Mouse (Mus musculus): Measurements from ENCODE around the gene Nes. TPM values are rescaled to one million over a fixed set of nuclear protein-coding genes. Genes with fewer than 3 reads are reported as not detected.

Nes gene
- polyA plus RNA-seq, 1 experiment from 2014 or later = 9.2 TPM

DNA sequence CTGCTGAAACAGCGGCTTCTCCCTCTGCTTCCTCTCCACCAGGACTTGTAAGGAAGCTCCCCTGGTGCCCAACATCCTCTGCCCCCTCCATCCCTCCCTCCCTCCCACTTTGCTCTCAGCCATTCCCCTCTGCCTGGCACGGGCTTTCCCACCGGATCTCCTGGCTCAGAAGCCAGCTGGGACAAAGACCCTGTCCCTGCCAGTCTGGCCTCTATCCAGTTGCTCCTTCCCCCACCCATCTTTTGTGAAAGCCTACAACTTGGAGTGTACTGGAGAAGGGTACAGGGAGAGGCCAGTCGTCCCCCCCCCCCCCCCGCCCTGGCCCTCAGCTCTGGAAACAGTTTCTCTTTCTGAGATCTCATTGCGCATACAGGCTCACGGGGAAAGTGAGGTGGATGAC, 27.9 kb downstream of the Nes start:
- ATAC-seq = no peak

DNA sequence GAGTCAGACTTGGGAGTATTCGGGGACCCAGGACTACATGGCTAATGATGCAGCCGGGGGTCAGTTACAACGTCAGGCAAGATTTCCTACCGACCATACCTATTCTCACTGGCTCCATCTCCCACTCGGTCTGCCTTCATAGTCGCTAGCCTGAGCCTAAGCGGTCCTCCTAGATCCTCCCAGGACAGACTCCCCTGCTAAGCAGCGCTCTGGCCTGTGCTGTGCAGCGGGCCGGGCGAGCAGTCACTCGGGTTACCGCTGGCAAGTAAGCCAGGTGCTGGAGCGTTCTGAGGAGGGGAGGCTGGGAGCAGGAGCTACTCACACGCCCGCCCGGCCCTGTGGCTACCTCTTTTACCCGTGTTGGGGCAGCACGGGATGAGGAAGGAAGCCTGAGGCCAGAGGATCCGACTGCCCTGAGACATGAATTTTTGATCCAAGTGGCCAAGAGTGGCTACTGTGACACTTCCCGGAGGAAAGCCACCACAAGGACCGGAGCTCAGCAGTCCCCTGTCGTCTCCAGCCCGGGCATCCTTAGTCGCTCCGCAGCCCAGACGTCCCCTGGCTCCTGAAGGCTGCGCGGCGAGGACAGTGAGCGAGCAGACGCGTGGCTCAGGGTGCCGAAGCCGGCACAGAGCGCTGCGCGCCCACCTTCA, 28.5 kb downstream of the Nes start:
- Histone ChIP-seq H3K36me3 (ENCODE audit: control insufficient read depth, insufficient read depth) (no peaks in the 10 kb centered on the region), H3K9ac (ENCODE audit: low read depth, low read length) (no peak overlapping the region), H3K27me3 (replicated peaks; ENCODE audit: control insufficient read depth, insufficient read depth, low read length) (peaks cover 82% of the 10 kb centered on the region), H3K4me3 (ENCODE audit: low read depth, low read length) (peak overlapping the region; percentile 20; the same call in 1 of the 2 replicates), H3K4me1 (replicated peaks; ENCODE audit: control insufficient read depth, insufficient read depth, low read length) (peaks cover 4% of the 10 kb centered on the region; the same call in 1 of the 2 replicates), H3K9me3 (ENCODE audit: control insufficient read depth) (no peaks in the 10 kb centered on the region), H3K27ac (ENCODE audit: low read depth, low read length) (no peak overlapping the region), H3K4me2 (replicated peaks; ENCODE audit: low read depth) (peak overlapping the region; percentile 57)
- ATAC-seq = no peak
- no peak for TF ChIP-seq CTCF (IDR thresholded peaks at IDR 0.05; ENCODE audit: low read depth)
- WGBS = 3% methylated on average over 38 of the region's 38 CpGs

More for the DNA sequence above, 27.9 kb downstream of the Nes start:
- no peaks in the 10 kb centered on the region for H3K9me3 ChIP-seq (ENCODE audit: control insufficient read depth)
- H3K4me2 ChIP-seq (replicated peaks; ENCODE audit: low read depth) = no peak overlapping the region
- TF ChIP-seq CTCF (IDR thresholded peaks at IDR 0.05; ENCODE audit: low read depth) = no peak
- H3K27me3 ChIP-seq (replicated peaks; ENCODE audit: control insufficient read depth, insufficient read depth, low read length) = peaks cover 89% of the 10 kb centered on the region
- H3K4me1 ChIP-seq (replicated peaks; ENCODE audit: control insufficient read depth, insufficient read depth, low read length) = peaks cover 4% of the 10 kb centered on the region; the same call in 1 of the 2 replicates
- no peak overlapping the region for H3K4me3 ChIP-seq (ENCODE audit: low read depth, low read length)
- H3K9ac ChIP-seq (ENCODE audit: low read depth, low read length) = no peak overlapping the region
- H3K27ac ChIP-seq (ENCODE audit: low read depth, low read length) = no peak overlapping the region
- WGBS = 8% methylated on average over 7 of the region's 7 CpGs
- H3K36me3 ChIP-seq (ENCODE audit: control insufficient read depth, insufficient read depth) = no peaks in the 10 kb centered on the region

DNA sequence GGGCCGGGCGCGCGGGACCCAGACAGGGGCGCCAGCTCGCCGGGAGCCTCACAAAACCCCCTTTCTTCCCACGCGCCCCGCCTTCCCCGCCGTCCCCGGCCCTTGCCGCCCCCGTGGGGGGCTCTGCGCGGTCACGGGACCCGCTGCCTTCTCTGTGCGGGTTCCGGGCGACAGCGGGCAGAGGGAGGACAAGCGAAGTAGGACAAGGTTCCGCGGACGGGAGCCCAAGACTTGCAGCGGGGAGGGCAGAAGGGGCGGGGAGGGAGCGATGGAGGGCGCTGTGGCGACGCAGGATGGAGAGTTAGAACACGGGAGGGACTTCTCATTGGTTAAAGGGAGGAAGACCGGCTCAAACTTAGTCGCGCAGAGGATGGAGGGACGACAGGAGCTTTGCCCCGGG, 29.3 kb downstream of the Nes start, which contains the start of gene Bcan:
Gene Bcan, minus strand, starts transcription at position 50 of the 400 bp plus-strand sequence.
- ATAC-seq = no peak
- H3K27me3 ChIP-seq (replicated peaks; ENCODE audit: control insufficient read depth, insufficient read depth, low read length) = peaks cover 75% of the 10 kb centered on the region
- 0% methylated on average over 35 of the region's 39 CpGs for WGBS
- H3K9me3 ChIP-seq (ENCODE audit: control insufficient read depth) = no peaks in the 10 kb centered on the region
- peak within 1 kb of the TSS; percentile 20 for H3K4me3 ChIP-seq (ENCODE audit: low read depth, low read length)
- no peaks in the 10 kb centered on the region for H3K36me3 ChIP-seq (ENCODE audit: control insufficient read depth, insufficient read depth)
- 0 out of 2 replicates have a peak, but pooled peaks have one; percentile 4 for TF ChIP-seq CTCF (IDR thresholded peaks at IDR 0.05; ENCODE audit: low read depth)
- peaks cover 4% of the 10 kb centered on the region; the same call in 1 of the 2 replicates for H3K4me1 ChIP-seq (replicated peaks; ENCODE audit: control insufficient read depth, insufficient read depth, low read length)
- H3K27ac ChIP-seq (ENCODE audit: low read depth, low read length) = no peak within 1 kb of the TSS
- peak within 1 kb of the TSS; percentile 57 for H3K4me2 ChIP-seq (replicated peaks; ENCODE audit: low read depth)
- H3K9ac ChIP-seq (ENCODE audit: low read depth, low read length) = no peak within 1 kb of the TSS

GRCm38 (mm10) chr3:88000816-88001595, 30.1 kb downstream of the Nes start:
- peaks cover 67% of the 10 kb centered on the region for H3K27me3 ChIP-seq (replicated peaks; ENCODE audit: control insufficient read depth, insufficient read depth, low read length)
- no peak for TF ChIP-seq CTCF (IDR thresholded peaks at IDR 0.05; ENCODE audit: low read depth)
- H3K27ac ChIP-seq (ENCODE audit: low read depth, low read length) = no peak overlapping the region
- no peak overlapping the region for H3K4me3 ChIP-seq (ENCODE audit: low read depth, low read length)
- ATAC-seq = no peak
- peaks cover 4% of the 10 kb centered on the region; the same call in 1 of the 2 replicates for H3K4me1 ChIP-seq (replicated peaks; ENCODE audit: control insufficient read depth, insufficient read depth, low read length)
- no peak overlapping the region for H3K4me2 ChIP-seq (replicated peaks; ENCODE audit: low read depth)
- no peak overlapping the region for H3K9ac ChIP-seq (ENCODE audit: low read depth, low read length)
- H3K36me3 ChIP-seq (ENCODE audit: control insufficient read depth, insufficient read depth) = no peaks in the 10 kb centered on the region
- 14% methylated on average over 11 of the region's 11 CpGs for WGBS
- H3K9me3 ChIP-seq (ENCODE audit: control insufficient read depth) = no peaks in the 10 kb centered on the region

DNA sequence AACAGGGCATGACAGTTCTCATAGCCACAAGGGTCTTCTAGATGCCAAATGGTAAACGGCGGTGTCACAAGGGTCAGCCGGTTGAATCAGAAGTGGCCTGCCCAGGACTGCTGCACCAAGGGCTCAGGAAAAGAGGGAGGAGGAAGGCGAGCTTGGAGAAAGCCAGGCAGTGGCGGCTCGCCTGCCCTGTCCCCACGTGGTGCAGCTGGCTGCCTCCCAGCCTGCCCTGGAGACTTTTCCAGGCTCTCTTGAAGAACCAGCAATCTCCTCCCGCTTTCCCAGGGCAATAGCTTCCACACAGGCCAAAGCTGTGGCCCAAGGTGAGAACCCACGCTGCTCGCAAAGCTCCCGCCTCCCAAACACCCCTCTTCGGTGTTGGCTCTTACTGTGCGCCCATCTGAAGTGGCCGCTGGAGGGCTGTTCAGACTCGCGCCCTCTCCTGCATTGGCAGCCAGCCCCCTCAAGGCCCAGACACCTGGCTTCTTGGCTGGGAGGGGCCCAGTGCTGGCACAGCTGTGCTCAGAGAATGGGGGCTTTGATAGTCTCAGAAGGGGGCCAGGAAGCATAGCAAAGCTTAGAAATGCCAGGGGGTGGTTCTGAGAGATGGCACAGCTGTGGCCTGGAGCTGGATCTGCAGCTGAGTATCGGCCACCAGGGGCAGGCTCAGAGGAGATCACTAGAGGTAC, 31.6 kb downstream of the Nes start:
- H3K27ac ChIP-seq (ENCODE audit: low read depth, low read length) = no peak overlapping the region
- no peak overlapping the region for H3K4me3 ChIP-seq (ENCODE audit: low read depth, low read length)
- no peaks in the 10 kb centered on the region for H3K9me3 ChIP-seq (ENCODE audit: control insufficient read depth)
- peaks cover 52% of the 10 kb centered on the region for H3K27me3 ChIP-seq (replicated peaks; ENCODE audit: control insufficient read depth, insufficient read depth, low read length)
- no peak overlapping the region for H3K9ac ChIP-seq (ENCODE audit: low read depth, low read length)
- H3K36me3 ChIP-seq (ENCODE audit: control insufficient read depth, insufficient read depth) = no peaks in the 10 kb centered on the region
- no peaks in the 10 kb centered on the region for H3K4me1 ChIP-seq (replicated peaks; ENCODE audit: control insufficient read depth, insufficient read depth, low read length)
- peak; percentile 16; the same call in 1 of the 2 replicates for TF ChIP-seq CTCF (IDR thresholded peaks at IDR 0.05; ENCODE audit: low read depth)
- no peak overlapping the region for H3K4me2 ChIP-seq (replicated peaks; ENCODE audit: low read depth)
- no peak for ATAC-seq
- WGBS = 2% methylated on average over 17 of the region's 17 CpGs
